Mouse (Mus musculus) gastrocnemius, postnatal 4 days (tissue): ENCODE results near the gene Lca5l. TPM values are rescaled to one million over a fixed set of nuclear protein-coding genes. Genes with fewer than 3 reads are reported as not detected.
A peak's percentile ranks its signal among the peaks of the same experiment; 100 is the strongest.

Experiments
- DNase-seq, 2 experiments: peaks; one replicate each; pipeline ENCODE4 v3.0.0; 2021 to 2022; ENCODE audit warnings: low spot score in 2 of 2, mixed read lengths in 2 of 2
- long read RNA-seq, 2 experiments: library from polyadenylated mRNA; stranded (forward); transcript quantifications; one replicate each; pipeline ENCODE4 v2.0.0; 2021
- total RNA-seq, 2 experiments: library from RNA; stranded (reverse); gene quantifications; 2 replicates each; pipeline ENCODE4 v1.2.3; 2021

The Lca5l gene
- total RNA-seq = 1 to 10 TPM; 1.6 to 2.0 TPM
- long read RNA-seq, experiment 1, partial matches to known transcripts = 0 of 11 reads
- long read RNA-seq, experiment 1, other reads (novel, unspliced or antisense) = 11 of 11 reads
- long read RNA-seq, experiment 2, partial matches to known transcripts = 0 of 6 reads
- long read RNA-seq, experiment 2, other reads (novel, unspliced or antisense) = 6 of 6 reads

GRCm38 (mm10) chr16:96191531-96192506 lies at the start of gene Lca5l:
Gene Lca5l (minus strand): TSS chr16:96192271.
- DNase-seq = peak; percentile 99 to 100

GRCm38 (mm10) chr16:96235366-96235970 lies 43.4 kb upstream of the Lca5l start, which contains the start of gene B3galt5:
Gene B3galt5 (plus strand): TSS chr16:96235801.
- DNase-seq = no peak

- DNase-seq = no peak
These were observed 41.9 kb upstream of the Lca5l start for GRCm38 (mm10) chr16:96233996-96234395.

- DNase-seq = no peak
These were observed 39.9 kb upstream of the Lca5l start for GRCm38 (mm10) chr16:96231974-96232373.

GRCm38 (mm10) chr16:96231251-96231650 lies 39.2 kb upstream of the Lca5l start:
- DNase-seq = no peak

- peak; percentile 56 to 68 for DNase-seq
These were observed 38.3 kb upstream of the Lca5l start for GRCm38 (mm10) chr16:96230411-96230810.

GRCm38 (mm10) chr16:96229044-96229555 lies 37.0 kb upstream of the Lca5l start:
- DNase-seq = no peak

GRCm38 (mm10) chr16:96228438-96228837 lies 36.4 kb upstream of the Lca5l start:
- DNase-seq = no peak

GRCm38 (mm10) chr16:96222452-96222851 lies 30.4 kb upstream of the Lca5l start:
- DNase-seq = no peak

- DNase-seq = no peak
These were observed 29.9 kb upstream of the Lca5l start for GRCm38 (mm10) chr16:96221959-96222358.

GRCm38 (mm10) chr16:96221491-96221890 lies 29.4 kb upstream of the Lca5l start:
- DNase-seq = peak in 1 of 2 experiments; percentile 17

GRCm38 (mm10) chr16:96213027-96213426 lies 21.0 kb upstream of the Lca5l start:
- no peak for DNase-seq

GRCm38 (mm10) chr16:96210856-96211255 lies 18.8 kb upstream of the Lca5l start:
- no peak for DNase-seq

- DNase-seq = no peak
These were observed 17.7 kb upstream of the Lca5l start for GRCm38 (mm10) chr16:96209789-96210188.

GRCm38 (mm10) chr16:96201485-96202232 lies 9.6 kb upstream of the Lca5l start:
- DNase-seq = no peak

- DNase-seq = peak in 1 of 2 experiments; percentile 14
These were observed 8.6 kb upstream of the Lca5l start for GRCm38 (mm10) chr16:96200702-96201028.

GRCm38 (mm10) chr16:96199913-96200701 lies 8.0 kb upstream of the Lca5l start, which contains the start of gene Sh3bgr:
Gene Sh3bgr (plus strand): TSS chr16:96200450.
- DNase-seq = peak; percentile 54 to 72

GRCm38 (mm10) chr16:96187619-96188018 lies 4.5 kb downstream of the Lca5l start:
- no peak for DNase-seq

- no peak for DNase-seq
These were observed 12.9 kb downstream of the Lca5l start for GRCm38 (mm10) chr16:96179156-96179555.

- no peak for DNase-seq
These were observed 16.7 kb downstream of the Lca5l start for GRCm38 (mm10) chr16:96175399-96175798.
